In the genomic region with DNA sequence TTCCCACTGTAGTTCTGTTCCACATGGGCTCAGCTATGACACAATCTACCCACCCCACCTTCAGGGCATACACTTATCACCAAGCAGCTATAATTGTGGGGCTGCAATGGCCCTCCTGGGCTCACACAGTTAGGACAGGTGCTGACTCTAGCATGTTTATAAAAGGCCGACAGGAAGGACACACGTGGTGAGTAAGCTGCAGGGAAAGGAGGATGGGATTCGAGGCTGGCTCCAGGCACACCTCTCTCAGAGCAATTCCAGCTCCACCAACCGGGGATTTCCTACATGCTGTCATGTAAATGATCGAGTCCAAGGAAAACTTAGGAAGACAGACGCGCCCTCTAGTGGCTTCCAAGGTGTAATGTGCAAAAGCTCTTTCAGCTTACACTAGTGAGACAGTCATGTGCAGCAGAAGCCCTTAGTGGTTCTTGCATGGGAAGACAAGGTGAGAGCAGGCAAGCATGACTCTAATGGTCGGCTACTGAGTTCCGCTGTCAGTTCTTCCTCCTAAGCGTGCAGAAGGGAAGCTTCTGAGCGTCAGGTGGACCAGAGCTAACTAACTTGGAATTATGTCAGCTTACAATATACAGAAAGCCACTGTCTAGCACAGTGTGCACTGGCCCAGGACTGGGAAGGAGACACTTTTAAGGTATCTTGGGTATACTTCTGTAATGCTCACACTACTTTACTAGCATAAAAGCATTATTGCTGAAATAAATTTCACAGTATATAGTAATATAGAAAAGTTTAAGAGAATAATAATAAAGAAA, we compare ENCODE assay signal across 8 mouse cellular contexts. TPM values are rescaled to one million over a fixed set of nuclear protein-coding genes. Genes with fewer than 3 reads are reported as not detected.
DNase-seq lines count a peak whose midpoint lies in the region; ATAC-seq lines count a peak whose summit lies in the region.

No protein-coding gene starts in this region.

- H3K27ac ChIP-seq in hindbrain, embryonic 11.5 days (ENCODE audit: low read depth, low read length), result no peak overlapping the region

- H3K4me2 ChIP-seq in hindbrain, embryonic 11.5 days (replicated peaks; ENCODE audit: low read depth, low read length), result no peak overlapping the region

- H3K36me3 ChIP-seq in hindbrain, embryonic 11.5 days (ENCODE audit: control insufficient read depth, insufficient read depth, low read length), result no peaks in the 10 kb centered on the region

- no peaks in the 10 kb centered on the region for H3K9me3 ChIP-seq in hindbrain, embryonic 11.5 days (ENCODE audit: control insufficient read depth, low read length)

- H3K27me3 ChIP-seq in hindbrain, embryonic 11.5 days (ENCODE audit: control insufficient read depth, insufficient read depth, low read length), result no peaks in the 10 kb centered on the region

- H3K4me1 ChIP-seq in hindbrain, embryonic 11.5 days (replicated peaks; ENCODE audit: control insufficient read depth, insufficient read depth, low read length), result no peaks in the 10 kb centered on the region

- peak; percentile 71 for ATAC-seq in hindbrain, embryonic 11.5 days (ENCODE audit: low FRiP score)
- ATAC-seq in inflammation-experienced regulatory T-cells, adult 6 months, result no peak

- DNase-seq in R1 (ENCODE audit: low read depth, low spot score), result peak; percentile 97
- DNase-seq in cerebellum, postnatal 10 days, result peak; percentile 78 to 84
- peak; percentile 56 to 82 for DNase-seq in frontal cortex, adult 2 months (ENCODE audit: extremely low spot score in 1 of 2, low spot score in 1 of 2)
- peak; percentile 79 for DNase-seq in hindbrain, embryonic 11.5 days (ENCODE audit: low spot score)
- DNase-seq in layer of hippocampus, adult 9-10 months (ENCODE audit: low spot score), result peak; percentile 60
- peak; percentile 80 for DNase-seq in lung, postnatal 10 days
- peak; percentile 53 for DNase-seq in retina, postnatal 7 days (ENCODE audit: low read depth, low spot score)

- WGBS in hindbrain, embryonic 11.5 days, result 31% methylated on average over 11 of the region's 11 CpGs

- H3K4me3 ChIP-seq in hindbrain, embryonic 11.5 days (ENCODE audit: low read depth, low read length), result no peak overlapping the region

- H3K9ac ChIP-seq in hindbrain, embryonic 11.5 days (ENCODE audit: low read depth, low read length), result no peak overlapping the region

RNA-seq across cellular contexts. Expression of a gene that starts 14.0 kb away (rescaled TPM):
- 14.8 and 15.4 TPM in 2 replicates for polyA plus RNA-seq in frontal cortex, adult 2 months (2012; rRNA removed)
- 28.9 TPM in 2 replicates for polyA plus RNA-seq in hindbrain, embryonic 11.5 days (2014; fragmentation: Nextera tagmentation; extraction: Ambion mirVana)
- 10 to 100 TPM; 16.9 to 20.7 (median 17.7) TPM for polyA plus RNA-seq in inflammation-experienced regulatory T-cells, adult 6 months (2017; shearing (Covaris generic))
